Mouse (Mus musculus) spleen, postnatal 10 days (tissue): ENCODE results near the gene Rnf225.
"Not testable (repeated sequence)": the region's sequence is repeated elsewhere in the genome, so short reads cannot be mapped to it uniquely, and the experiment has no call there.

ENCODE experiments used
- DNase-seq, 2 experiments: peaks; one replicate each; pipeline ENCODE4 v3.0.0; 2021 to 2022; ENCODE audit warnings: low spot score in 2 of 2

Gene Rnf225

GRCm38 (mm10) chr7:12927693-12928589, 725 bp downstream of the Rnf225 start:
- peak in 1 of 2 experiments; percentile 25 for DNase-seq

GRCm38 (mm10) chr7:12933615-12934140, 6.5 kb downstream of the Rnf225 start:
- DNase-seq = no peak

GRCm38 (mm10) chr7:12934808-12935207, 7.6 kb downstream of the Rnf225 start:
- DNase-seq = no peak

- DNase-seq = not testable (repeated sequence)
Measured at GRCm38 (mm10) chr7:12937254-12937803, 10.1 kb downstream of the Rnf225 start.

- no peak for DNase-seq
Measured at GRCm38 (mm10) chr7:12940599-12940998, 13.4 kb downstream of the Rnf225 start.

- DNase-seq = peak in 1 of 2 experiments; percentile 44
Measured at GRCm38 (mm10) chr7:12943488-12943887, 16.3 kb downstream of the Rnf225 start.

- peak; percentile 78 to 93 for DNase-seq
Measured at GRCm38 (mm10) chr7:12949032-12949871, 22.0 kb downstream of the Rnf225 start.

- DNase-seq = no peak
Measured at GRCm38 (mm10) chr7:12949872-12950229, 22.6 kb downstream of the Rnf225 start.

GRCm38 (mm10) chr7:12954896-12955295, 27.7 kb downstream of the Rnf225 start:
- no peak for DNase-seq

- DNase-seq = no peak
Measured at GRCm38 (mm10) chr7:12957511-12957910, 30.3 kb downstream of the Rnf225 start.

GRCm38 (mm10) chr7:12958948-12959347, 31.7 kb downstream of the Rnf225 start:
- no peak for DNase-seq

GRCm38 (mm10) chr7:12959718-12960117, 32.5 kb downstream of the Rnf225 start:
- no peak for DNase-seq

GRCm38 (mm10) chr7:12961511-12962141, 34.4 kb downstream of the Rnf225 start:
- peak; percentile 39 to 56 for DNase-seq

GRCm38 (mm10) chr7:12965678-12966091, 38.5 kb downstream of the Rnf225 start, which contains the start of gene Zfp324:
TSS of gene Zfp324 (plus strand) at chr7:12965838.
- peak; percentile 74 to 91 for DNase-seq

GRCm38 (mm10) chr7:12966104-12966845, 39.1 kb downstream of the Rnf225 start:
- peak; percentile 73 to 84 for DNase-seq

- DNase-seq = no peak
Measured at GRCm38 (mm10) chr7:12970906-12971305, 43.7 kb downstream of the Rnf225 start.

- DNase-seq = peak; percentile 89 to 97
Measured at GRCm38 (mm10) chr7:12977682-12978389, 50.6 kb downstream of the Rnf225 start, which contains the start of gene Zfp446. TSS of gene Zfp446 (plus strand) at chr7:12977848.

GRCm38 (mm10) chr7:12978931-12979722, 51.9 kb downstream of the Rnf225 start:
- no peak for DNase-seq

GRCm38 (mm10) chr7:12979776-12980175, 52.6 kb downstream of the Rnf225 start:
- no peak for DNase-seq
